Mouse (Mus musculus) bone marrow macrophage, adult 2 months (primary cell): ENCODE data around the gene Cenpm. TPM values are rescaled to one million over a fixed set of nuclear protein-coding genes. Genes with fewer than 3 reads are reported as not detected.

ENCODE experiments used
- H3K27ac ChIP-seq: 2 replicates; pipeline ENCODE4 v1.5.1; 2012; ENCODE audit warnings: low read depth, low read length; ENCODE audit not compliant: insufficient read depth
- H3K4me1 ChIP-seq: 2 replicates; pipeline ENCODE4 v1.6.1; 2012; ENCODE audit warnings: low read length; ENCODE audit not compliant: control insufficient read depth, insufficient read depth
- H3K4me3 ChIP-seq: 2 replicates; pipeline ENCODE4 v1.5.1; 2012; ENCODE audit warnings: mild to moderate bottlenecking, low read length, moderate library complexity; ENCODE audit not compliant: insufficient read depth
- CTCF ChIP-seq: IDR thresholded peaks from 2 replicates; pipeline ENCODE4 v1.5.1; 2012; ENCODE audit warnings: low read depth, mild to moderate bottlenecking, low read length, moderate library complexity
- POLR2A ChIP-seq: IDR thresholded peaks from 2 replicates; pipeline ENCODE4 v1.6.1; 2012; ENCODE audit warnings: mild to moderate bottlenecking, low read depth, low read length, borderline replicate concordance
- polyA plus RNA-seq: library from polyadenylated mRNA; stranded (reverse); fragments of >200 nt; gene quantifications from 2 replicates; pipeline ENCODE4 v1.2.4, GENCODE M21; 2012; ENCODE audit not compliant: missing spikeins, insufficient read depth, insufficient read length

The Cenpm gene
- 10.2 and 10.7 TPM in 2 replicates for polyA plus RNA-seq

- TF ChIP-seq POLR2A (no peak), CTCF (no peak)
- Histone ChIP-seq H3K4me1 (peaks cover 6% of the 10 kb centered on the region; the same call in 1 of the 2 replicates), H3K4me3 (peak within 1 kb of the TSS; percentile 88), H3K27ac (no peak within 1 kb of the TSS)
Observed at GRCm38 (mm10) chr15:82244115-82244804, at the start of gene Cenpm. TSS of gene Cenpm (minus strand) at chr15:82244748.

- Histone ChIP-seq H3K4me1 (no peaks in the 10 kb centered on the region), H3K4me3 (no peak overlapping the region), H3K27ac (no peak overlapping the region)
- TF ChIP-seq POLR2A (no peak), CTCF (no peak)
Observed at GRCm38 (mm10) chr15:82294059-82294458, 49.5 kb upstream of the Cenpm start.

- Histone ChIP-seq H3K27ac (no peak overlapping the region), H3K4me1 (no peaks in the 10 kb centered on the region), H3K4me3 (no peak overlapping the region)
- TF ChIP-seq CTCF (no peak), POLR2A (no peak)
Observed at GRCm38 (mm10) chr15:82293271-82293711, 48.7 kb upstream of the Cenpm start.

- Histone ChIP-seq H3K27ac (no peak overlapping the region), H3K4me3 (no peak overlapping the region), H3K4me1 (no peaks in the 10 kb centered on the region)
- TF ChIP-seq CTCF (no peak), POLR2A (no peak)
Observed at GRCm38 (mm10) chr15:82292851-82293250, 48.3 kb upstream of the Cenpm start.

GRCm38 (mm10) chr15:82290252-82290651 lies 45.7 kb upstream of the Cenpm start:
- Histone ChIP-seq H3K27ac (no peak overlapping the region), H3K4me1 (no peaks in the 10 kb centered on the region), H3K4me3 (no peak overlapping the region)
- TF ChIP-seq CTCF (no peak), POLR2A (no peak)

GRCm38 (mm10) chr15:82286157-82286556 lies 41.6 kb upstream of the Cenpm start:
- H3K4me1 ChIP-seq, result no peaks in the 10 kb centered on the region
- H3K27ac ChIP-seq, result no peak overlapping the region
- no peak for TF ChIP-seq POLR2A
- TF ChIP-seq CTCF, result no peak
- no peak overlapping the region for H3K4me3 ChIP-seq

GRCm38 (mm10) chr15:82280638-82281037 lies 36.1 kb upstream of the Cenpm start:
- Histone ChIP-seq H3K4me1 (no peaks in the 10 kb centered on the region), H3K4me3 (no peak overlapping the region), H3K27ac (no peak overlapping the region)
- TF ChIP-seq POLR2A, result no peak
- no peak for TF ChIP-seq CTCF

- H3K4me1 ChIP-seq, result no peaks in the 10 kb centered on the region
- TF ChIP-seq CTCF, result no peak
- TF ChIP-seq POLR2A, result no peak
- no peak overlapping the region for H3K27ac ChIP-seq
- no peak overlapping the region for H3K4me3 ChIP-seq
Observed at GRCm38 (mm10) chr15:82277591-82277990, 33.0 kb upstream of the Cenpm start.

GRCm38 (mm10) chr15:82274927-82275901 lies 30.7 kb upstream of the Cenpm start:
- Histone ChIP-seq H3K4me3 (peak overlapping the region; percentile 65), H3K4me1 (no peaks in the 10 kb centered on the region)
- TF ChIP-seq POLR2A (no peak), CTCF (no peak)

GRCm38 (mm10) chr15:82274593-82274926 lies 30.0 kb upstream of the Cenpm start, which contains the start of gene Sept3:
TSS of gene Sept3 (plus strand) at chr15:82274893.
- TF ChIP-seq POLR2A, result no peak
- no peak for TF ChIP-seq CTCF
- Histone ChIP-seq H3K4me3 (peak within 1 kb of the TSS; percentile 65), H3K4me1 (no peaks in the 10 kb centered on the region), H3K27ac (no peak within 1 kb of the TSS)

More at GRCm38 (mm10) chr15:82274927-82275901, 30.7 kb upstream of the Cenpm start:
- no peak overlapping the region for H3K27ac ChIP-seq
